Mouse (Mus musculus) spleen, adult 2 months (tissue): ENCODE data around the gene Slc35f6. TPM values are rescaled to one million over a fixed set of nuclear protein-coding genes. Genes with fewer than 3 reads are reported as not detected.

Source experiments
- DNase-seq, 2 experiments: peaks; one replicate each; pipeline versions ENCODE4 v3.0.0 to v3.0.0-alpha.2; 2012 to 2021; ENCODE audit warnings: low spot score in 2 of 2, low read depth in 1 of 2
- H3K27ac ChIP-seq: fragments of 200-500 bp; 2 replicates; pipeline ENCODE4 v1.5.1; 2012; ENCODE audit warnings: low read length, inconsistent platforms; ENCODE audit not compliant: insufficient read depth
- H3K27me3 ChIP-seq: fragments of 200-500 bp; 2 replicates; pipeline ENCODE4 v1.6.1; 2012; ENCODE audit warnings: mild to moderate bottlenecking, moderate library complexity, low read length, inconsistent platforms; ENCODE audit not compliant: control insufficient read depth, insufficient read depth
- H3K36me3 ChIP-seq: fragments of 200-500 bp; 2 replicates; pipeline ENCODE4 v1.6.1; 2012; ENCODE audit warnings: mild to moderate bottlenecking, low read length, inconsistent platforms; ENCODE audit not compliant: control insufficient read depth, insufficient read depth
- H3K4me1 ChIP-seq: fragments of 200-500 bp; 2 replicates; pipeline ENCODE4 v1.6.1; 2011; ENCODE audit warnings: inconsistent platforms; ENCODE audit not compliant: control insufficient read depth, insufficient read depth, insufficient read length
- H3K4me3 ChIP-seq: fragments of 200-500 bp; 2 replicates; pipeline ENCODE4 v1.5.1; 2011; ENCODE audit warnings: mild to moderate bottlenecking, inconsistent platforms; ENCODE audit not compliant: insufficient read depth, insufficient read length; ENCODE audit errors: extremely low read depth
- CTCF ChIP-seq: fragments of 200-500 bp; IDR thresholded peaks from 2 replicates; pipeline ENCODE4 v1.5.1; 2011; ENCODE audit warnings: mild to moderate bottlenecking, inconsistent platforms; ENCODE audit not compliant: insufficient read depth, insufficient read length, insufficient replicate concordance; ENCODE audit errors: extremely low read depth
- POLR2A ChIP-seq: fragments of 200-500 bp; IDR thresholded peaks from 2 replicates; pipeline ENCODE4 v1.6.1; 2011; ENCODE audit warnings: low read depth, low read length, inconsistent platforms
- WGBS: fragments of 180-500 bp; shearing (Covaris S2); methylation state at CpG from one replicate; pipeline ENCODE4 v1.1.7; 2018; 5-methylcytosine and 5-hydroxymethylcytosine counted together
- polyA plus RNA-seq: library from polyadenylated mRNA; depleted of rRNA; stranded (reverse); fragments of >200 nt; gene quantifications from 2 replicates; pipeline ENCODE4 v1.2.3, GENCODE M21; 2012

Slc35f6 gene
- polyA plus RNA-seq, 1 experiment, result 56.6 TPM

- no peak for DNase-seq
- H3K4me3 ChIP-seq, result no peak overlapping the region
- peaks cover 10% of the 10 kb centered on the region; the same call in 1 of the 2 replicates for H3K4me1 ChIP-seq
- WGBS, result 86% methylated on average over 3 of the region's 3 CpGs
- no peak overlapping the region for H3K27ac ChIP-seq
- peaks cover 15% of the 10 kb centered on the region for H3K36me3 ChIP-seq
- no peak for TF ChIP-seq CTCF
- TF ChIP-seq POLR2A, result no peak
- no peaks in the 10 kb centered on the region for H3K27me3 ChIP-seq
These were observed 3.8 kb downstream of the Slc35f6 start for GRCm38 (mm10) chr5:30651554-30651953.

GRCm38 (mm10) chr5:30653246-30653645 is 5.5 kb downstream of the Slc35f6 start:
- Histone ChIP-seq H3K4me3 (no peak overlapping the region), H3K27ac (no peak overlapping the region), H3K27me3 (no peaks in the 10 kb centered on the region), H3K36me3 (peaks cover 27% of the 10 kb centered on the region), H3K4me1 (peaks cover 10% of the 10 kb centered on the region; the same call in 1 of the 2 replicates)
- WGBS, result 91% methylated on average over 6 of the region's 6 CpGs
- TF ChIP-seq POLR2A, result no peak
- no peak for TF ChIP-seq CTCF
- DNase-seq, result no peak

- 90% methylated on average over 8 of the region's 8 CpGs for WGBS
- TF ChIP-seq CTCF (no peak), POLR2A (no peak)
- Histone ChIP-seq H3K4me1 (no peaks in the 10 kb centered on the region; the same call in 1 of the 2 replicates), H3K4me3 (no peak overlapping the region), H3K36me3 (peaks cover 28% of the 10 kb centered on the region), H3K27me3 (no peaks in the 10 kb centered on the region), H3K27ac (no peak overlapping the region)
- DNase-seq, result no peak
These were observed 7.3 kb downstream of the Slc35f6 start for GRCm38 (mm10) chr5:30655042-30655441.

GRCm38 (mm10) chr5:30655526-30656195 is 7.9 kb downstream of the Slc35f6 start:
- no peak overlapping the region for H3K4me3 ChIP-seq
- DNase-seq, result no peak
- WGBS, result 90% methylated on average over 6 of the region's 6 CpGs
- no peaks in the 10 kb centered on the region for H3K27me3 ChIP-seq
- H3K4me1 ChIP-seq, result no peaks in the 10 kb centered on the region; the same call in 1 of the 2 replicates
- no peak overlapping the region for H3K27ac ChIP-seq
- peaks cover 28% of the 10 kb centered on the region for H3K36me3 ChIP-seq
- TF ChIP-seq POLR2A (no peak), CTCF (no peak)

GRCm38 (mm10) chr5:30659042-30659441 is 11.3 kb downstream of the Slc35f6 start:
- H3K27me3 ChIP-seq, result no peaks in the 10 kb centered on the region
- no peaks in the 10 kb centered on the region for H3K4me1 ChIP-seq
- DNase-seq, result no peak
- H3K27ac ChIP-seq, result no peak overlapping the region
- WGBS, result 88% methylated on average over 4 of the region's 4 CpGs
- no peak for TF ChIP-seq CTCF
- TF ChIP-seq POLR2A, result no peak
- H3K4me3 ChIP-seq, result no peak overlapping the region
- peaks cover 28% of the 10 kb centered on the region for H3K36me3 ChIP-seq

- no peak for TF ChIP-seq CTCF
- no peak for TF ChIP-seq POLR2A
- Histone ChIP-seq H3K4me3 (no peak overlapping the region), H3K27me3 (no peaks in the 10 kb centered on the region), H3K27ac (no peak overlapping the region), H3K4me1 (no peaks in the 10 kb centered on the region), H3K36me3 (peaks cover 24% of the 10 kb centered on the region)
- 82% methylated on average over 1 of the region's 1 CpGs for WGBS
- no peak for DNase-seq
These were observed 12.5 kb downstream of the Slc35f6 start for GRCm38 (mm10) chr5:30660278-30660677.

- TF ChIP-seq CTCF (no peak), POLR2A (no peak)
- Histone ChIP-seq H3K27me3 (no peaks in the 10 kb centered on the region), H3K4me3 (no peak overlapping the region), H3K4me1 (peaks cover under 1% of the 10 kb centered on the region; the same call in 1 of the 2 replicates), H3K36me3 (peaks cover 20% of the 10 kb centered on the region), H3K27ac (no peak overlapping the region)
- WGBS, result 94% methylated on average over 5 of the region's 5 CpGs
- no peak for DNase-seq
These were observed 13.1 kb downstream of the Slc35f6 start for GRCm38 (mm10) chr5:30660813-30661212.
